7 mouse cellular contexts compared by ENCODE assay signal in genomic region chr10:81626994-81627835, GRCm38 (mm10). TPM values are rescaled to one million over a fixed set of nuclear protein-coding genes. Genes with fewer than 3 reads are reported as not detected.
DNase-seq lines count a peak whose midpoint lies in the region; ATAC-seq lines count a peak whose summit lies in the region.

TSS of gene Sirt6 (minus strand) at chr10:81627797.

- peak within 1 kb of the TSS; percentile 79 for H3K4me2 ChIP-seq in intestine, embryonic 15.5 days (replicated peaks)

- peak within 1 kb of the TSS; percentile 66 for H3K4me3 ChIP-seq in intestine, embryonic 15.5 days (replicated peaks)
- peak within 1 kb of the TSS; percentile 63 for H3K4me3 ChIP-seq in midbrain, embryonic 10.5 days

- WGBS in intestine, embryonic 15.5 days, result 5% methylated on average over 40 of the region's 40 CpGs
- 6% methylated on average over 40 of the region's 40 CpGs for WGBS in midbrain, embryonic 10.5 days

- H3K27me3 ChIP-seq in intestine, embryonic 15.5 days (replicated peaks), result no peaks in the 10 kb centered on the region
- peaks cover under 1% of the 10 kb centered on the region; the same call in 1 of the 2 replicates for H3K27me3 ChIP-seq in midbrain, embryonic 10.5 days (ENCODE audit: low read depth, poor library complexity, severe bottlenecking)

- DNase-seq in adrenal gland, adult 18-20 months (ENCODE audit: low spot score in 2 of 2), result peak; percentile 84 to 87
- peak; percentile 97 for DNase-seq in embryo, embryonic 11 days
- DNase-seq in gastrocnemius, postnatal 36 days, result peak; percentile 88 to 90
- peak; percentile 93 to 97 for DNase-seq in left cerebral cortex, postnatal 25 days (ENCODE audit: low spot score in 2 of 2)
- DNase-seq in midbrain, embryonic 10.5 days (ENCODE audit: low spot score), result peak; percentile 94
- DNase-seq in right cerebral cortex, postnatal 4 days, result peak; percentile 86

- ATAC-seq in intestine, embryonic 15.5 days, result peak; percentile 93

- H3K9me3 ChIP-seq in intestine, embryonic 15.5 days, result no peaks in the 10 kb centered on the region
- no peaks in the 10 kb centered on the region for H3K9me3 ChIP-seq in midbrain, embryonic 10.5 days (replicated peaks)

- intact Hi-C loops in gastrocnemius, postnatal 36 days (cut with DNase I), result loop anchor here (10.0 kb wide), 1 partner anchor 548 kb away; no protein-coding TSS in a partner anchor
- intact Hi-C loops in left cerebral cortex, postnatal 25 days (cut with DNase I), result no loop called here

- H3K36me3 ChIP-seq in intestine, embryonic 15.5 days, result peaks cover 9% of the 10 kb centered on the region; the same call in 1 of the 2 replicates
- H3K36me3 ChIP-seq in midbrain, embryonic 10.5 days, result peaks cover 43% of the 10 kb centered on the region

- peak within 1 kb of the TSS; percentile 66 for H3K9ac ChIP-seq in intestine, embryonic 15.5 days

- H3K27ac ChIP-seq in intestine, embryonic 15.5 days, result peak within 1 kb of the TSS; percentile 83
- H3K27ac ChIP-seq in midbrain, embryonic 10.5 days (replicated peaks), result peak within 1 kb of the TSS; percentile 89

- H3K4me1 ChIP-seq in intestine, embryonic 15.5 days (replicated peaks), result peaks cover 15% of the 10 kb centered on the region
- peaks cover 25% of the 10 kb centered on the region for H3K4me1 ChIP-seq in midbrain, embryonic 10.5 days

RNA-seq across cellular contexts. Expression of gene Sirt6, which starts in this region (rescaled TPM):
- 10 to 100 TPM; 18.2 to 21.5 TPM for total RNA-seq in adrenal gland, adult 18-20 months (2021)
- total RNA-seq in gastrocnemius, postnatal 36 days (2021), result 1 to 10 TPM; 3.5 to 4.1 TPM
- 28.9 and 33.3 TPM in 2 replicates for polyA plus RNA-seq in intestine, embryonic 15.5 days (2015; fragmentation: Nextera tagmentation; extraction: Ambion mirVana)
- 10 to 100 TPM; 22.1 to 25.3 TPM for total RNA-seq in left cerebral cortex, postnatal 25 days (2021)
- polyA plus RNA-seq in midbrain, embryonic 10.5 days (2016; fragmentation: Nextera tagmentation; extraction: Ambion mirVana), result 49.3 and 58.7 TPM in 2 replicates

Comparison
In these comparisons a context has a peak if more than half of its experiments do, and no peak if none do; other contexts are left out.
1. Peak in every context shown above with its lines: DNase-seq, ATAC-seq, H3K4me3 ChIP-seq and H3K27ac ChIP-seq.